Mouse (Mus musculus): ENCODE measurements around the gene Ndp. TPM values are rescaled to one million over a fixed set of nuclear protein-coding genes. Genes with fewer than 3 reads are reported as not detected.

Gene Ndp
- polyA plus RNA-seq (2015; fragmentation: Nextera tagmentation; extraction: Ambion mirVana): 0.45 and 0.68 TPM in 2 replicates

GRCm38 (mm10) chrX:16911241-16911873 lies at the start of gene Ndp:
Gene Ndp (minus strand): TSS chrX:16911774.
- H3K4me3 ChIP-seq (replicated peaks): peak within 1 kb of the TSS; percentile 14; the same call in 1 of the 2 replicates
- no peaks in the 10 kb centered on the region for H3K4me1 ChIP-seq
- 18% methylated on average over 13 of the region's 13 CpGs for WGBS
- H3K27me3 ChIP-seq (replicated peaks): no peaks in the 10 kb centered on the region
- ATAC-seq (ENCODE audit: insufficient read depth, low FRiP score, low read depth): no peak
- H3K4me2 ChIP-seq: peak within 1 kb of the TSS; percentile 41
- no peak within 1 kb of the TSS for H3K9ac ChIP-seq
- H3K36me3 ChIP-seq: no peaks in the 10 kb centered on the region
- no peaks in the 10 kb centered on the region for H3K9me3 ChIP-seq
- no peak within 1 kb of the TSS for H3K27ac ChIP-seq

- Histone ChIP-seq H3K9ac (no peak overlapping the region), H3K27me3 (replicated peaks) (no peaks in the 10 kb centered on the region), H3K4me2 (no peak overlapping the region), H3K9me3 (no peaks in the 10 kb centered on the region), H3K36me3 (no peaks in the 10 kb centered on the region), H3K4me3 (replicated peaks) (no peak overlapping the region), H3K4me1 (no peaks in the 10 kb centered on the region), H3K27ac (no peak overlapping the region)
- ATAC-seq (ENCODE audit: insufficient read depth, low FRiP score, low read depth): no peak
- WGBS: 89% methylated on average over 2 of the region's 2 CpGs
Observed at GRCm38 (mm10) chrX:16954767-16955166, 43.2 kb upstream of the Ndp start.

DNA sequence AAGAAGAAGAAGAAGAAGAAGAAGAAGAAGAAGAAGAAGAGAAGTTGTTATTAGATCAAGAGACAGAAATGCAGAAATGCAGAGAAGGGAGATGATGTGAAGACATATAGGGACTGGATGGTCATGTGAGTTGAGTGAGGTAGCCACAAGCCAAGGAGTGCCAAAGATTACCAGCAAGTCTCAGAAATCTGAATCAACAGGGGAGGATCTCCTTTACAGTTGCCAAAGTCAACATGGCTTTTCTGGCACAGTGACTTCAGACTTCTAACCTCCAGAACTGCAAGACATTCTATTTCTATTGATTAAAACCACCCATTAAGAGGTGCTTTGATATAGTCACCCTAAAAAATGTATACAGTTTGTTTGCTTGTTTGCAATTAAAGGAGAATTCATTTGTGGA lies 6.4 kb upstream of the Ndp start:
- Histone ChIP-seq H3K4me2 (no peak overlapping the region), H3K27me3 (replicated peaks) (no peaks in the 10 kb centered on the region), H3K9ac (no peak overlapping the region), H3K27ac (no peak overlapping the region), H3K4me3 (replicated peaks) (no peak overlapping the region), H3K9me3 (no peaks in the 10 kb centered on the region), H3K4me1 (no peaks in the 10 kb centered on the region), H3K36me3 (no peaks in the 10 kb centered on the region)
- ATAC-seq (ENCODE audit: insufficient read depth, low FRiP score, low read depth): no peak

DNA sequence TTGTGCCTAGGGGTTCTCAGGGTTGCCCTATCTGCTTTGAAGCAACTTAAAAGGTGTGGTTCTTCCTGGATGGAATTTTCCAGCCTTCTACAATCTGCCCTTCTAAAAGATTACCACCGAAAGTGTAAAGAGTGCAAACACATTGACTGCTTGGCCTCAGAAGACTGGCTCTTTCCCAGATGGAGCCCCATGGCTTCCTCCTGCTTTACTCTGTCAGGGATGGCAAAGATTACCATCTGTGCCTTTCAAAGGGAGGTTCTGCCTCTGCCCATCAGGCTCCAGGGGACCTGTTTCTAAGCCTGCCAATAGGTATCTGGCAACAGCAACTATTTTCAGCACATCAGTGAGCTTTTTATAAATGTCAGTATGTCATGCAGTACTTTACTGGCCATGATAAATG lies 1.5 kb upstream of the Ndp start:
- no peak overlapping the region for H3K4me3 ChIP-seq (replicated peaks)
- no peaks in the 10 kb centered on the region for H3K27me3 ChIP-seq (replicated peaks)
- no peak overlapping the region for H3K4me2 ChIP-seq
- H3K36me3 ChIP-seq: no peaks in the 10 kb centered on the region
- ATAC-seq (ENCODE audit: insufficient read depth, low FRiP score, low read depth): no peak
- H3K27ac ChIP-seq: no peak overlapping the region
- H3K4me1 ChIP-seq: no peaks in the 10 kb centered on the region
- H3K9ac ChIP-seq: no peak overlapping the region
- H3K9me3 ChIP-seq: no peaks in the 10 kb centered on the region
- 76% methylated on average over 1 of the region's 1 CpGs for WGBS

DNA sequence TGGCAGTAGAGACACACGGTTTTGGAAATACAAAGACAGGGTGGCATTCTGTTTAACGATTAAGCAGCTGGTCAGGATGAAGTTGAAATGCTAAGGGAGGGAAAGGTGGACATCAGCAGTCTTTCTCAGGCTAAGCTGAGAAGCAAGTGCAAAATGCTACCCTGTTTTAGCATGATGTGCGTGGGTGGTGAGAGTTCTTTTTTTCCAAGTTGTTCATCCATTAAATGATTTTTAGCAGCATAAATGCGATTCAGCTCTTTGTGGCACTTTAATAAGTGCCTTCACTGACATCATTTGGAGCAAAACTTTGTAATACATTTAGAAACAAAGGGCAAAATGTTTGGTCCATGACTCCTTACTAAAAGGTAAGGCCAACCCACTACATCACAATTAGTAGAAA lies 337 bp upstream of the Ndp start:
- Histone ChIP-seq H3K36me3 (no peaks in the 10 kb centered on the region), H3K4me1 (no peaks in the 10 kb centered on the region), H3K4me3 (replicated peaks) (no peak overlapping the region), H3K9ac (no peak overlapping the region), H3K4me2 (0 out of 2 replicates have a peak overlapping the region, but pooled peaks have one; percentile 41), H3K9me3 (no peaks in the 10 kb centered on the region), H3K27me3 (replicated peaks) (no peaks in the 10 kb centered on the region), H3K27ac (no peak overlapping the region)
- WGBS: 51% methylated on average over 4 of the region's 4 CpGs
- no peak for ATAC-seq (ENCODE audit: insufficient read depth, low FRiP score, low read depth)

- H3K4me2 ChIP-seq: peak overlapping the region; percentile 41
- H3K4me3 ChIP-seq (replicated peaks): peak overlapping the region; percentile 14; the same call in 1 of the 2 replicates
- H3K9me3 ChIP-seq: no peaks in the 10 kb centered on the region
- no peaks in the 10 kb centered on the region for H3K36me3 ChIP-seq
- no peak for ATAC-seq (ENCODE audit: insufficient read depth, low FRiP score, low read depth)
- no peaks in the 10 kb centered on the region for H3K27me3 ChIP-seq (replicated peaks)
- 24% methylated on average over 18 of the region's 18 CpGs for WGBS
- no peaks in the 10 kb centered on the region for H3K4me1 ChIP-seq
- H3K9ac ChIP-seq: no peak overlapping the region
- no peak overlapping the region for H3K27ac ChIP-seq
Observed at GRCm38 (mm10) chrX:16910211-16911095, 1.1 kb downstream of the Ndp start.

DNA sequence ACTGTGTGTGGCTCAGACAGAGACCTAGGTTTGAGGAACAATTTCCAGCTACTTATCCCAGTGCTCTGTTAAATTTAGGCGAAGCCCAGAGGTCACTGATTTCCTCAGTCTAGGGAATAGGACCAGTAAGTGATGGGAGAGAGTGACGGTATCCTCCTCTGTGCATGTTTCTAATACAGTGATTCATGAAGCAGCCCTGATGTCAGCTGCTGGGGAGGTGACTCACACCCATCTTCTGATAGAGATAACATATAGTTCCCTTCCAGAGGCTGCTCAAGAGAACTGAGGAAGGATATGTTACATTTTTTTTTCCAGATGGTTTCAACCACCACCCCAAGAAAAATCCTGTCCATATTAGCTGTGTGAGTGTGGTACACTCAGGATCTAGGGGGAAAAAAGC lies 2.9 kb downstream of the Ndp start:
- no peaks in the 10 kb centered on the region for H3K27me3 ChIP-seq (replicated peaks)
- no peaks in the 10 kb centered on the region for H3K4me1 ChIP-seq
- no peak for ATAC-seq (ENCODE audit: insufficient read depth, low FRiP score, low read depth)
- 70% methylated on average over 2 of the region's 2 CpGs for WGBS
- no peaks in the 10 kb centered on the region for H3K9me3 ChIP-seq
- H3K27ac ChIP-seq: no peak overlapping the region
- no peak overlapping the region for H3K4me3 ChIP-seq (replicated peaks)
- no peaks in the 10 kb centered on the region for H3K36me3 ChIP-seq
- no peak overlapping the region for H3K4me2 ChIP-seq
- no peak overlapping the region for H3K9ac ChIP-seq

GRCm38 (mm10) chrX:16907554-16907953 lies 4.0 kb downstream of the Ndp start:
- no peak for ATAC-seq (ENCODE audit: insufficient read depth, low FRiP score, low read depth)
- no peaks in the 10 kb centered on the region for H3K27me3 ChIP-seq (replicated peaks)
- H3K9me3 ChIP-seq: no peaks in the 10 kb centered on the region
- 69% methylated on average over 6 of the region's 6 CpGs for WGBS
- H3K9ac ChIP-seq: no peak overlapping the region
- no peaks in the 10 kb centered on the region for H3K36me3 ChIP-seq
- no peaks in the 10 kb centered on the region for H3K4me1 ChIP-seq
- no peak overlapping the region for H3K4me3 ChIP-seq (replicated peaks)
- no peak overlapping the region for H3K27ac ChIP-seq
- H3K4me2 ChIP-seq: no peak overlapping the region

- no peak overlapping the region for H3K4me2 ChIP-seq
- H3K4me3 ChIP-seq (replicated peaks): no peak overlapping the region
- no peak; the same call in 1 of the 2 replicates for ATAC-seq (ENCODE audit: insufficient read depth, low FRiP score, low read depth)
- no peak overlapping the region for H3K27ac ChIP-seq
- no peaks in the 10 kb centered on the region for H3K9me3 ChIP-seq
- no peaks in the 10 kb centered on the region for H3K27me3 ChIP-seq (replicated peaks)
- H3K4me1 ChIP-seq: no peaks in the 10 kb centered on the region
- 23% methylated on average over 5 of the region's 5 CpGs for WGBS
- no peaks in the 10 kb centered on the region for H3K36me3 ChIP-seq
- no peak overlapping the region for H3K9ac ChIP-seq
Observed at GRCm38 (mm10) chrX:16894377-16895175, 17.0 kb downstream of the Ndp start.

DNA sequence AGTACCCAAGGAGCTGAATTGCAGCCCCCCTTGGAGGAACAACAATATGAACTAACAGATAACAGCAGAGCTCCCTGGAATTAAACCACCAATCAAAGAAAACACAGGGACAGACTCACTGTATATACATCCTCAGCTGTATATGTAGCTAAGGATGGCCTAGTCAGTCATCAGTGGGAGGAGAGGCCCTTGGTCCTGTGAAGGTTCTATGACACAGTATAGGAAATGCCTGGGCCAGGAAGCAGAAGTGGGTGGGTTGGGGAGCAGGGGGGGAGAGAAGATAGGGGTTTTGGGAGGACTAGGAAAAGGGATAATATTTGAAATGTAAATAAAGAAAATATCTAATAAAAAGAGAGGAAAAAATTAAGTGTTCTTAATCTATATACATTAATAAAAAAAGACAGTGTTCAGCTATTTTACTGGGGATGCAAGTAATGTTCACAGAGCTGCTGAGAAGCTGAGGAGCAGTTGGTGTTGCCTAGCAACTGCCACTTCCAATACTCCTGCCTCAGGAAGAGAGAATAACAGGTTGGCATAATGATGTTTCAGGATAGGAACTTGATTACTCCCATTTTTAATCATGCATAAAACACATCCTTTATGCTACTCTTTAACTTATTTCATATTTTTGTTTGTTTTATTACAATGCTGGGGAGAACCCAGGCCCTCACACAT lies 43.8 kb downstream of the Ndp start:
- no peaks in the 10 kb centered on the region for H3K27me3 ChIP-seq (replicated peaks)
- no peak overlapping the region for H3K4me3 ChIP-seq (replicated peaks)
- no peak overlapping the region for H3K9ac ChIP-seq
- H3K4me1 ChIP-seq: no peaks in the 10 kb centered on the region
- no peaks in the 10 kb centered on the region for H3K9me3 ChIP-seq
- ATAC-seq (ENCODE audit: insufficient read depth, low FRiP score, low read depth): no peak
- H3K4me2 ChIP-seq: no peak overlapping the region
- H3K27ac ChIP-seq: no peak overlapping the region
- no peaks in the 10 kb centered on the region for H3K36me3 ChIP-seq

GRCm38 (mm10) chrX:16860244-16860643 lies 51.3 kb downstream of the Ndp start:
- H3K9me3 ChIP-seq: no peaks in the 10 kb centered on the region
- ATAC-seq (ENCODE audit: insufficient read depth, low FRiP score, low read depth): no peak
- H3K9ac ChIP-seq: no peak overlapping the region
- H3K27ac ChIP-seq: no peak overlapping the region
- no peaks in the 10 kb centered on the region for H3K27me3 ChIP-seq (replicated peaks)
- H3K4me2 ChIP-seq: no peak overlapping the region
- H3K4me3 ChIP-seq (replicated peaks): no peak overlapping the region
- no peaks in the 10 kb centered on the region for H3K4me1 ChIP-seq
- no peaks in the 10 kb centered on the region for H3K36me3 ChIP-seq
